Mouse (Mus musculus): ENCODE measurements around the gene Nedd9.

The Nedd9 gene

DNA sequence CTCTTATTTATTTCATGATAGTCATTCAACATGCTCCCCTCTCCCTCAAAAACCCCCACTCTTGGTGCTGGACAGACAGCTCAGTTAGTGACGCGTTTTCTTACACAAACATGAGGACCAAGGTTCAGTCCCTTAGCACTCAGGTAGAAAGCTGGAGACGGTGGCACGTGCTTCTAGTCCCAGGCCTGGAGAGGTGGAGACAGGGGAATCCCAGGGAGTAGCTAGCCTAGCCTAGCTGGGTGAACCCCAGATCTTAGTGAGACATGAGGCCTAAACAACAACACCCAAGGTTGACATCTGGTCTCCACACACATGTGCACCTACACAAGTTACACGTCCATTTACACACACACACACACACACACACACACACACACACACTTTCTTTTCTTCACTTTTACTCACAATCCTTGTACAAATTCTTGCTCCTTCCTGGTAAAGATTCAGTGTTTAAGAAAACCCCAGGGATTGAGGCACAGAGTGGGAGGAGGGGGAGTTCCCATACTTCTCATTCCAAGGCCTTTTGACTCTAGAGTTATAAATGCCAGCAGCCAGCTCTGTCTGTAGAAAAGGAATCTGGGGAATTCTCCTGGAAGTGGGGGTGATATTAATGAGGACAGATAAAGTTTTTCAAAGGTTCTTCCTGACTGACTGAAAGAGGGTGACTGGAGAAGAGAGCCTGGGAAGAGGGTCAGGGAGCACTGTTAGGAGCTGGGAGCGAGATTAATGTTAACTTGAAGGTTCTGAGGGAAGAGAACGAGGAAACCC lies 29.9 kb downstream of the Nedd9 start:
- CTCF ChIA-PET, result interaction anchor here (0.7 kb wide), 1 partner anchor 116 kb away, joined by 3 read pairs; no protein-coding TSS in a partner anchor

DNA sequence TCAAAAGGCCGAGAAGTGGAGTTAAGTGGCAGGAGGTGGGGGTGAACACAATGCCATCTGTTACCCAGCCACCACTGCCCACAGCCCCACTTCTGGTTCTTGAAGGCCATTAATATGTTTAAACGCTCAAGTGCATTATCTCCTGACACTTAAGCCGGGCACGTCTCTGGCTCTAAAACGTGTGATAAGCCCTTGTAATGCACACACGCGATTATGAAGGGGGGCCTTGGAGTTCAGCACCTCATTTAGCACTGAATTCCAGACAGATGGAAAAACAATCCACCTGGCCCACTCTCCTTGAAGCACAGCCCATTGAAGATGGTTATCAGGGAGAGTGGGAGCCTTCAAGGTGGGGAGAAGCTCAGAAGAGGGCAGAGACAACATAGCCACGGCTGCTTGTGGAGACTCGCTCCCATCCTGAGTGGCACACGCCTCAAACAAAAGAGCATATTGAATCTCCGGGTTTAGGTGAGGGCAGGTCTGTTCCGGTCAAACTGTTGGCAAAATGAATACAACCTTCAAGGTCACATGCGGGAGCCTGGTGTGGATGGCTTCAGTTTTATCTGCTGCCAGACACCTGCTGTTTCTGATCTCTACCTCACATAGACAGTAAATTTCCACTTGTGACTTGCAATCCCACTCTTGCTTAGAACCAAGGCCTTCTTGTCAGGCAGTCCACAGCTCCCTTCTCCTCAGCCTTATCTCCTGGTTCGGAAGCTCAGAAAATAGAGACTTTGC lies 30.7 kb downstream of the Nedd9 start:
- CTCF ChIA-PET, result interaction anchor here (0.7 kb wide), 1 partner anchor 115 kb away, joined by 3 read pairs; no protein-coding TSS in a partner anchor

GRCm38 (mm10) chr13:41453227-41454193 lies 33.7 kb downstream of the Nedd9 start:
- CTCF ChIA-PET, result interaction anchor here (1.1 kb wide), 1 partner anchor 23 kb away, joined by 5 read pairs; no protein-coding TSS in a partner anchor

DNA sequence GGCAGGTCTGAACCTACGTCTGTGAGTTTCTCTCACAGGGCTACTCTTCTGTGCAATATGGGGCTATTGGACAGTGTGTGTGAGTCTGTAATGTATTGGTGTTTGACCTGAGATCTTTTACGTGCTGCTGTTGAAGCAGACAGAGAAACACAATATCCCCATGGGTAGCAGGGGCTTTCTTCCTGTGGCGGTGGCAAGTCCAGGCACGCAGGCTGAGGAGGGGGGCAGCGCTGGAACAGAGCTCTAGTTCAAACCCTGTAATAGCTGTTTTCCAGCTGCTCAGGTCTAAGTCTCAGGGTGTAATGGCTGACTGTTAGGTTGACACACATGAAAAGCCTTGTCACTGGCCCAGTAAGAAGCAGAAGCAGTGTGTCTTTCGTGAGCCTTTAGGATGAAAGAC lies 36.3 kb downstream of the Nedd9 start:
- CTCF ChIA-PET, result no interaction called here

GRCm38 (mm10) chr13:41449211-41449610 lies 38.0 kb downstream of the Nedd9 start:
- CTCF ChIA-PET, result no interaction called here

DNA sequence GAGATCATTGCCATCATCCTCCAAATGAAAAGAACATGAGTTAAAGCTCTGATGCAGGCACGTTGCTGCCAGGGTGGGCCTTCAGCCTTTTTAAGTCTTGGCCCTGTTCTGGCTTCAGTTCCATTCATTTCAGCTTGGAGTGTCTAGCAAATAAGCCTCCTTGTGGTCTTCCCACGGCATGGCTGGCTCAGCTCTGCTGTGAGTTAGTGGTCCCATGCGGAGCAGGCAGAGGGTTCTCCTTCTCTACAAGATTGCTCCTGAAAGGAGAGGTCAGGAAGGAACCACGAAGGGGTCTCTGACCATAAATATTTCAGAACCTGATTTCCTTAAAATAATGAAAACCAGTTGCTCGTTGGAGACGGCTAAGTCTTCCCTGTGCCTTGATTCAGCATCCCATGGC lies 40.0 kb downstream of the Nedd9 start:
- CTCF ChIA-PET, result no interaction called here

DNA sequence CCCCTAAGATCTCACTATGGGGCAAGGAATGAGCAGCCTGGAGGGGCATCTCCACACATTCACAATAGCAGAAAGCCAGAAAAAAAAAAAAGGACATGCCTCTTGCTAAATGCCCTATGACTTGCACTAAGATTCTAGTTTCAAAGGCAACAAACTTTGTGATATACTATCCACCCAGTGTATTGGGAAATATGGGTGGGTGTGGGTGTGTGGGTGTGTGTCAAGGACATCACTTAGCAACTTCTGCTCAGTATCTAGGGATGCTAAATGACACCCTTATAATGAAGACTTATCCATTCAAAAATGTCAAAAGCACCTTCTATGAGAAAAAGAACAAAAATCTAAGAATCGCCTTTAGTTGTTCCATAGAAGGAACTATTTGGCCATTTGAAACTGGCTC lies 40.6 kb downstream of the Nedd9 start:
- CTCF ChIA-PET, result no interaction called here

GRCm38 (mm10) chr13:41445067-41445808 lies 41.9 kb downstream of the Nedd9 start:
- CTCF ChIA-PET, result no interaction called here

DNA sequence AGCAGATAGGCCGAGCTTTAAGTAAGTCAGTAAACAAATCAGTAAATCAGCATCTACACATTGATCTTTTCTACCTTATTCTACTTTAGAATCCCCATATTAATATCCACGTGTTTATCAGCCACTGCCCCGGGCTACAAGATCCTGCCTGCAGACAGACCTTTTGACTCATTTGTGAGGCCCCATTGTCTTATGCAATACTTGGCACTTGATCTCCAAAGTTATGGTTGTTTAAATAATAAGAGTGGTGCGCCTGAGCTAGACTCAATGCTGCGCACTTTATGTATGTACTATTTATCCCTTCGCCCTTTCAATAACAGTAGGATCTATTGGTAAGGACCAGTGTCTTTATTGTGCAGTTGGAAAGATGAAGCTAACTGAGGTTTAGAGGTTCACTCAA lies 42.9 kb downstream of the Nedd9 start:
- CTCF ChIA-PET, result interaction anchor here (0.6 kb wide), 1 partner anchor 48 kb away, joined by 4 read pairs; no protein-coding TSS in a partner anchor

DNA sequence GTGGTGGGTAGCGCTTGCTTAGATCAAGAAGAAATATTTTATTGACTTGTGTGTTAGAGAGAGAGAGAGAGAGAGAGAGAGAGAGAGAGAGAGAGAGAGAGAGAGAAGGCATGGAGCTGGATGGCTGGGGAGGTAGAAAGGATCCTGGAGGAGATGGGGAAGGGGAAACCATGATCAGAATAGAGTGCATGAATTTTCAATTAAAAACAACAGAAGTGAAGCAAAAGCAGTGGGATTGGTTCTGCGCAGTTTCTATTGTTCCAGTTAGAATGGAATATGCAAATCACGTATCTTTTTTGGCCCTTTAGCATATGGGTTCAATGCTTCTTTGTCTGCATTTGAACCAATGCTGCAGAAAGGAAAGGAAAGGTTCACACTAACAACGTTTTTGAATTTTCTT lies 45.0 kb downstream of the Nedd9 start:
- CTCF ChIA-PET, result interaction anchor here (0.6 to 0.7 kb wide), 2 partner anchors 17 to 194 kb away, joined by 15 to 20 read pairs; no protein-coding TSS in a partner anchor

DNA sequence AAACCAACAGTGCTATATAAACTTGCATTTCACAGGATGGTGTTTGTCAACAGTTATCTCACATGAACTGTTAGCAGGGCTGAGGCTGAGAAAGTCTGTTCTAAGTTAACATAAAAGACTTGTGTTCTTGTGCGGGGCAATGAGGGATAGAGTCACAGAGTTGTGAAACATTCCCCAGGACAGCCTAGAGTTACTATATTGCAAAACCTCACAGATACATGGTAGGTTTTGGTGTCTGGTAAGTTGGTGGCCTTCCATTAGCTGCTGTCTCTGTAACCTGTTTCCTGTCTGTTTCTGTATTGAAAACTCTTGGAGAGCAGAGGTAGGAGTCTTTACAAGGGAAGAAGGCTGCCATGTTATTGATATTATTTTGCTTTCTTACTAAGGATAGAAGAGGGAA lies 47.0 kb downstream of the Nedd9 start:
- CTCF ChIA-PET, result interaction anchor here (0.9 kb wide), 1 partner anchor 43 kb away, joined by 4 read pairs; no protein-coding TSS in a partner anchor

- CTCF ChIA-PET, result no interaction called here
Observed at GRCm38 (mm10) chr13:41437390-41437789, 49.8 kb downstream of the Nedd9 start.

GRCm38 (mm10) chr13:41436731-41437130 lies 50.4 kb downstream of the Nedd9 start:
- CTCF ChIA-PET, result interaction anchor here (0.8 kb wide), 1 partner anchor 9 kb away, joined by 3 read pairs; no protein-coding TSS in a partner anchor

DNA sequence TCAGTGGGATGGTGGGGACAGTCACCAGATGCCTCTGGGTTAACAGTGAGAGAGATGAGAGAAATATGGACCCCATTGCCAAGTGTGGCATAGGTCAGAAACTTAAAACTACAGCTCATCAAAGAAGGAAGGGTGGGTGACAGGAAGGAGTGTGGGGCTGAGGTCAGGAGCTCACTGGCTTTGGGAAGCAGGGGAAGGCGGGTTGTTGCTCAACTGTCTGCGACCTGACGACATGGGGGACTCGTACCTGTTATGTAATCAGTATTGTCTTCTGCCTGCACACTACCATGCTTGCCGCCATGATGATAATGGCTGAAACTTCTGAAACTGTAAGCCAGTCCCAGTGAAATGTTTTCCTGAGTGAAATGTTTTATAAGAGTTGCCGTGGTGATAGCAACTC lies 54.0 kb downstream of the Nedd9 start:
- CTCF ChIA-PET, result interaction anchor here (1.2 kb wide), 1 partner anchor 42 kb away, joined by 3 read pairs; no protein-coding TSS in a partner anchor

GRCm38 (mm10) chr13:41431795-41432194 lies 55.4 kb downstream of the Nedd9 start:
- CTCF ChIA-PET, result interaction anchor here (0.6 kb wide), 1 partner anchor 50 kb away, joined by 6 read pairs; no protein-coding TSS in a partner anchor

- CTCF ChIA-PET, result interaction anchor here (0.6 to 1.7 kb wide), 3 partner anchors 10 to 60 kb away, joined by 3 read pairs; no protein-coding TSS in a partner anchor
Observed at GRCm38 (mm10) chr13:41427046-41427445, 60.1 kb downstream of the Nedd9 start.

GRCm38 (mm10) chr13:41423463-41424074 lies 63.6 kb downstream of the Nedd9 start:
- CTCF ChIA-PET, result interaction anchor here (1.1 kb wide), 1 partner anchor 51 kb away, joined by 3 read pairs; no protein-coding TSS in a partner anchor

DNA sequence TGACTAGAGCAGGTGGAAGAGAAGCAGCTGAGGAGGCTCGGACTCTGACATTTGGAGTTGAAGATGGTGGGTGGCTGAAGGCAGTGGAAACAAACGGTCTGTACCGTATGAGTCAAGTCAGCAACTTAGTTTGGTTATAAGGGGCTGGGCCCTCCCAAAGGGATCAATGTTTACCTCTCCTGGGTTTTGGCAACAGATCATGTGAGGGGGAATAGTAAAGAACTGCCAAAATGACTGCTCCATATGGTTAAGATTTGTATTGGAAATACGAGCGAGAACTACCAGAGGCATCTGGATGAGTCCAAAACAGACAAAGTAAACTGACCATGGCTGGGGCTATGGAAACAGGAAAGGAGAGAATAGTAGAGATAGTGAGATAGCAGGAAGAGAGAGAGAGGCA lies 64.6 kb downstream of the Nedd9 start:
- CTCF ChIA-PET, result no interaction called here

- CTCF ChIA-PET, result no interaction called here
Observed at GRCm38 (mm10) chr13:41420376-41420775, 66.8 kb downstream of the Nedd9 start.
